Mouse (Mus musculus): ENCODE results near the gene Eme2. TPM values are rescaled to one million over a fixed set of nuclear protein-coding genes. Genes with fewer than 3 reads are reported as not detected.

Eme2 gene
- polyA plus RNA-seq, 1 experiment: 1.7 TPM

- H3K9me3 ChIP-seq (ENCODE audit: control insufficient read depth, low read length): no peaks in the 10 kb centered on the region
- no peak for TF ChIP-seq GATA1 (IDR thresholded peaks at IDR 0.05; ENCODE audit: low read length)
- no peak for TF ChIP-seq TAL1 (IDR thresholded peaks at IDR 0.05; ENCODE audit: low read length)
- peaks cover 55% of the 10 kb centered on the region for H3K36me3 ChIP-seq (ENCODE audit: control insufficient read depth)
- H3K4me1 ChIP-seq (ENCODE audit: control insufficient read depth): peaks cover 43% of the 10 kb centered on the region
- H3K27me3 ChIP-seq (ENCODE audit: control insufficient read depth): no peaks in the 10 kb centered on the region
- H3K4me3 ChIP-seq (replicated peaks): no peak overlapping the region
Measured at GRCm38 (mm10) chr17:24932431-24932830, 37.5 kb upstream of the Eme2 start.

GRCm38 (mm10) chr17:24929506-24929905, 34.6 kb upstream of the Eme2 start:
- Histone ChIP-seq H3K4me1 (ENCODE audit: control insufficient read depth) (peaks cover 23% of the 10 kb centered on the region), H3K4me3 (replicated peaks) (no peak overlapping the region), H3K27me3 (ENCODE audit: control insufficient read depth) (no peaks in the 10 kb centered on the region), H3K36me3 (ENCODE audit: control insufficient read depth) (peaks cover 75% of the 10 kb centered on the region), H3K9me3 (ENCODE audit: control insufficient read depth, low read length) (no peaks in the 10 kb centered on the region)
- TF ChIP-seq TAL1 (IDR thresholded peaks at IDR 0.05; ENCODE audit: low read length): no peak
- TF ChIP-seq GATA1 (IDR thresholded peaks at IDR 0.05; ENCODE audit: low read length): no peak

GRCm38 (mm10) chr17:24923246-24923645, 28.4 kb upstream of the Eme2 start:
- no peak for TF ChIP-seq TAL1 (IDR thresholded peaks at IDR 0.05; ENCODE audit: low read length)
- no peak for TF ChIP-seq GATA1 (IDR thresholded peaks at IDR 0.05; ENCODE audit: low read length)
- Histone ChIP-seq H3K27me3 (ENCODE audit: control insufficient read depth) (no peaks in the 10 kb centered on the region), H3K4me3 (replicated peaks) (no peak overlapping the region), H3K4me1 (ENCODE audit: control insufficient read depth) (peaks cover 8% of the 10 kb centered on the region), H3K9me3 (ENCODE audit: control insufficient read depth, low read length) (no peaks in the 10 kb centered on the region), H3K36me3 (ENCODE audit: control insufficient read depth) (peaks cover 96% of the 10 kb centered on the region)

DNA sequence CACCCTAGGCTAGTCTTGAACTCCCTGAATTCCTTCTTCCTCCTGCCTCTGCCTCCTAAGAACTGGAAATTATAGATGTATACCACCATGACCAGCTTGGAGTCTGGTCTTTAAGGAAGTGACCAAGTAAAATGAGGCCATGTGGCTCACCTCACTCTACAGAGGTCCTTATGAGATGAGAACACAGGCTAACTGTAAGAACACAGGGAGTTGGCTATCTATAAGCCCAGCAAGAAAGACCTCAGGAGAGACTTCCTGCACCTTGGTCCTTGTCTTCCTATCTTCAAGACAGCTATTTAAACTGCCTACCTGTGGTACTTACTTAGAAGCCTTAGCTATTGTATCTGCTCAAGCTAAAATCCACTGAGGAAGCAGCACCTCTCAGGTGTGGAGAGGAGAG, 19.1 kb upstream of the Eme2 start:
- Histone ChIP-seq H3K9me3 (ENCODE audit: control insufficient read depth, low read length) (no peaks in the 10 kb centered on the region), H3K27me3 (ENCODE audit: control insufficient read depth) (no peaks in the 10 kb centered on the region), H3K4me1 (ENCODE audit: control insufficient read depth) (peaks cover 24% of the 10 kb centered on the region), H3K36me3 (ENCODE audit: control insufficient read depth) (peaks cover 99% of the 10 kb centered on the region), H3K4me3 (replicated peaks) (no peak overlapping the region)
- TF ChIP-seq TAL1 (IDR thresholded peaks at IDR 0.05; ENCODE audit: low read length): no peak
- TF ChIP-seq GATA1 (IDR thresholded peaks at IDR 0.05; ENCODE audit: low read length): no peak

DNA sequence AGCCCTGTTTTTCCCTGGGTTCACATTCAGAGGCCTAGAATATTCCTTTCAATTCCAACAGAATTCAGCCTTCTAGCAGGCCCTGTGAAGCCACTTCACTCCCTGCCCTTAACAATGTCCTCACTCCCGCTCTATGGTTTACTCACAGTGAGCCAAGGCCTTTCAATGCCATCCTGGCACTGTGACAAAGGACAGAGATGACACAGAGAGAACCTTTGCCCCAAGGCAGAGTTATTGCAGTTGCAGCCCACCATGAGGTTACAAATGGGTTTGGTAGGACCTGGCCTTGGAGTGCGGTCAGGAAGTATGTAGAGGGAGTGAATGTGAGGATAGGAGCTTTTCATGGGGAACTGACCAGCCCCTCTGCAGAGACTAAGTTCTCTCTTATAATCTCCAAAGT, 12.7 kb upstream of the Eme2 start:
- Histone ChIP-seq H3K4me3 (replicated peaks) (no peak overlapping the region), H3K27me3 (ENCODE audit: control insufficient read depth) (no peaks in the 10 kb centered on the region), H3K9me3 (ENCODE audit: control insufficient read depth, low read length) (no peaks in the 10 kb centered on the region), H3K36me3 (ENCODE audit: control insufficient read depth) (peaks cover 100% of the 10 kb centered on the region), H3K4me1 (ENCODE audit: control insufficient read depth) (peaks cover 35% of the 10 kb centered on the region)
- TF ChIP-seq TAL1 (IDR thresholded peaks at IDR 0.05; ENCODE audit: low read length) (no peak), GATA1 (IDR thresholded peaks at IDR 0.05; ENCODE audit: low read length) (no peak)

GRCm38 (mm10) chr17:24903767-24904166, 8.9 kb upstream of the Eme2 start:
- Histone ChIP-seq H3K9me3 (ENCODE audit: control insufficient read depth, low read length) (no peaks in the 10 kb centered on the region), H3K4me1 (ENCODE audit: control insufficient read depth) (peaks cover 64% of the 10 kb centered on the region), H3K4me3 (replicated peaks) (no peak overlapping the region), H3K36me3 (ENCODE audit: control insufficient read depth) (peaks cover 100% of the 10 kb centered on the region), H3K27me3 (ENCODE audit: control insufficient read depth) (no peaks in the 10 kb centered on the region)
- no peak for TF ChIP-seq GATA1 (IDR thresholded peaks at IDR 0.05; ENCODE audit: low read length)
- no peak for TF ChIP-seq TAL1 (IDR thresholded peaks at IDR 0.05; ENCODE audit: low read length)

GRCm38 (mm10) chr17:24902671-24903474, 8.0 kb upstream of the Eme2 start:
- peaks cover 100% of the 10 kb centered on the region for H3K36me3 ChIP-seq (ENCODE audit: control insufficient read depth)
- no peaks in the 10 kb centered on the region for H3K27me3 ChIP-seq (ENCODE audit: control insufficient read depth)
- H3K4me1 ChIP-seq (ENCODE audit: control insufficient read depth): peaks cover 73% of the 10 kb centered on the region
- H3K4me3 ChIP-seq (replicated peaks): peak overlapping the region; percentile 59
- peak; percentile 100 for TF ChIP-seq TAL1 (IDR thresholded peaks at IDR 0.05; ENCODE audit: low read length)
- TF ChIP-seq GATA1 (IDR thresholded peaks at IDR 0.05; ENCODE audit: low read length): peak; percentile 98
- H3K9me3 ChIP-seq (ENCODE audit: control insufficient read depth, low read length): no peaks in the 10 kb centered on the region

- no peaks in the 10 kb centered on the region for H3K27me3 ChIP-seq (ENCODE audit: control insufficient read depth)
- H3K36me3 ChIP-seq (ENCODE audit: control insufficient read depth): peaks cover 100% of the 10 kb centered on the region
- TF ChIP-seq TAL1 (IDR thresholded peaks at IDR 0.05; ENCODE audit: low read length) (no peak), GATA1 (IDR thresholded peaks at IDR 0.05; ENCODE audit: low read length) (no peak)
- H3K4me1 ChIP-seq (ENCODE audit: control insufficient read depth): peaks cover 80% of the 10 kb centered on the region
- no peaks in the 10 kb centered on the region for H3K9me3 ChIP-seq (ENCODE audit: control insufficient read depth, low read length)
- H3K4me3 ChIP-seq (replicated peaks): peak overlapping the region; percentile 59
Measured at GRCm38 (mm10) chr17:24902124-24902523, 7.2 kb upstream of the Eme2 start.

DNA sequence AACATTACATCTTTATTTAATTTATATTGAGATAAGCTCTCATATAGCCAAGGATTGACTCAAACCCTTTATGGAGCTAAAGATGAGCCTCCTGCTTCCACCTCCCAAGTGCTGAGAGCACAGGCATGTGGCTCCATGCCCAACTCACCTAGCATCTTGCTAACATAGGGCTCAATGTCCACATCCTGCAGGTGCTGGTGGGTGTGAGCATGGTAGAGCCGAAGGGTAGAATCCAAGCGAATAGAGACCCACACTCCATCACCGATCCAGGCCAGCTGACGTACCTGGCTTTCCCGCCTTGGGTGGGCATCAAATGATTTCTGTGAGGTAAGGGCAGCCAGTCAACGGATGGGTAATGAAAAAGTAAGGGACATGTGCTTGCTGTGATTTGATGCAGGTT, 5.1 kb upstream of the Eme2 start:
- peaks cover 86% of the 10 kb centered on the region for H3K36me3 ChIP-seq (ENCODE audit: control insufficient read depth)
- H3K27me3 ChIP-seq (ENCODE audit: control insufficient read depth): no peaks in the 10 kb centered on the region
- no peaks in the 10 kb centered on the region for H3K9me3 ChIP-seq (ENCODE audit: control insufficient read depth, low read length)
- peaks cover 93% of the 10 kb centered on the region for H3K4me1 ChIP-seq (ENCODE audit: control insufficient read depth)
- H3K4me3 ChIP-seq (replicated peaks): no peak overlapping the region
- TF ChIP-seq GATA1 (IDR thresholded peaks at IDR 0.05; ENCODE audit: low read length) (no peak), TAL1 (IDR thresholded peaks at IDR 0.05; ENCODE audit: low read length) (no peak)

Measured in erythroblast, embryonic 14.5 days (primary cell).